Mouse (Mus musculus) lung, embryonic 14.5 days (tissue): ENCODE measurements at regions not wholly inside any gene's neighbourhood (a gene's known extent, or its start where the extent isn't known, plus 50 kb on each side); places are given as distances from the start of the nearest gene placed in this dataset.
A peak's percentile ranks its signal among the peaks of the same experiment; 100 is the strongest.

Source experiments
- ATAC-seq: fragments of 200-750 bp; cut with Nextera tagmentation; 2 replicates; pipeline ENCODE4 v1.8.0; 2017; ENCODE audit warnings: mild to moderate bottlenecking, moderate TSS enrichment, moderate library complexity; ENCODE audit not compliant: insufficient read depth
- DNase-seq: peaks from one replicate; pipeline ENCODE4 v3.0.0-alpha.2; 2015
- H3K27ac ChIP-seq: fragments of 300-500 bp; sonication (generic); 2 replicates; pipeline ENCODE4 v1.5.1; 2014; ENCODE audit warnings: low read depth, mild to moderate bottlenecking, moderate library complexity
- H3K27me3 ChIP-seq: fragments of 300-500 bp; sonication (generic); 2 replicates; pipeline ENCODE4 v1.6.1; 2014; ENCODE audit warnings: low read length, control low read depth; ENCODE audit not compliant: insufficient read depth
- H3K36me3 ChIP-seq: fragments of 300-500 bp; sonication (generic); 2 replicates; pipeline ENCODE4 v1.6.1; 2014; ENCODE audit warnings: control low read depth; ENCODE audit not compliant: insufficient read depth
- H3K4me1 ChIP-seq: fragments of 300-500 bp; sonication (generic); 2 replicates; pipeline ENCODE4 v1.6.1; 2014; ENCODE audit warnings: antibody characterized with exemption, control low read depth; ENCODE audit not compliant: insufficient read depth
- H3K4me2 ChIP-seq: fragments of 300-500 bp; sonication (generic); 2 replicates; pipeline ENCODE4 v1.6.1; 2014; ENCODE audit warnings: mild to moderate bottlenecking
- H3K4me3 ChIP-seq: fragments of 300-500 bp; sonication (generic); 2 replicates; pipeline ENCODE4 v1.5.1; 2014; ENCODE audit warnings: low read depth, low read length
- H3K9ac ChIP-seq: fragments of 300-500 bp; sonication (generic); 2 replicates; pipeline ENCODE4 v1.6.1; 2014
- H3K9me3 ChIP-seq: fragments of 300-500 bp; sonication (generic); 2 replicates; pipeline ENCODE4 v1.6.1; 2016; ENCODE audit warnings: low read depth, low read length, control low read depth
- CTCF ChIP-seq: IDR thresholded peaks from 2 replicates; pipeline ENCODE4 v1.5.1; 2016; ENCODE audit warnings: antibody characterized with exemption, low read depth
- WGBS: fragments of 180-500 bp; shearing (Covaris S2); extraction: QIAGEN DNeasy Blood & Tissue Kit; methylation state at CpG from one replicate; pipeline ENCODE4 v1.1.7; 2014; 5-methylcytosine and 5-hydroxymethylcytosine counted together

GRCm38 (mm10) chr13:52152221-52152620, 305.7 kb downstream of the Gadd45g start:
- 21% methylated on average over 4 of the region's 4 CpGs for WGBS

DNA sequence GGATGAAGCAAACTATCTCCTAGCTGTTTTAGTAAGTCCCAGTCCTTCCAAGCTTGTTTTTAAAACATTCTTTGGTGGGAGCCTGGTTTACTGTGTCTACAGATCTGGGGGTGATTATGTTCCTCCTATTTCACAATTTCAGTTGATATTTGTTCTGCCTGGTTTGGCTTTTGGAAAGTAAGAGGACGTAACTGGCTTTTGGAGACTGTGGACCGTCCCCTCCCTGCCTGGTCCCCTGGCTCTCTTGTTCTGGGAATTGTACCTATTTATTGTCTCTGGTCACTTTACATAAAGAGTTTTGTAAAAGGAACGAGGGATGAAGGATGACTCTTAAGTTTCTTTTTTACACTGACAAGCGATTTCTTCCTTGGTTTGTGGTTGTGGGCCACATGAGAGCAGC, 306.6 kb downstream of the Gadd45g start:
- Histone ChIP-seq H3K4me1 (peaks cover 25% of the 10 kb centered on the region), H3K4me3 (no peak overlapping the region), H3K27me3 (no peaks in the 10 kb centered on the region), H3K9ac (no peak overlapping the region), H3K27ac (peak overlapping the region; percentile 81), H3K4me2 (no peak overlapping the region), H3K36me3 (no peaks in the 10 kb centered on the region), H3K9me3 (no peaks in the 10 kb centered on the region)
- TF ChIP-seq CTCF = no peak
- WGBS = 71% methylated on average over 4 of the region's 4 CpGs
- DNase-seq = no peak
- ATAC-seq = no peak

More at GRCm38 (mm10) chr13:52152221-52152620, 305.7 kb downstream of the Gadd45g start:
- Histone ChIP-seq H3K4me1 (peaks cover 25% of the 10 kb centered on the region), H3K27ac (peak overlapping the region; percentile 81), H3K4me3 (no peak overlapping the region), H3K27me3 (no peaks in the 10 kb centered on the region), H3K9ac (no peak overlapping the region), H3K36me3 (no peaks in the 10 kb centered on the region), H3K4me2 (peak overlapping the region; percentile 21; the same call in 1 of the 2 replicates), H3K9me3 (no peaks in the 10 kb centered on the region)
- TF ChIP-seq CTCF = no peak
- no peak; the same call in 1 of the 2 replicates for ATAC-seq
- DNase-seq = no peak

DNA sequence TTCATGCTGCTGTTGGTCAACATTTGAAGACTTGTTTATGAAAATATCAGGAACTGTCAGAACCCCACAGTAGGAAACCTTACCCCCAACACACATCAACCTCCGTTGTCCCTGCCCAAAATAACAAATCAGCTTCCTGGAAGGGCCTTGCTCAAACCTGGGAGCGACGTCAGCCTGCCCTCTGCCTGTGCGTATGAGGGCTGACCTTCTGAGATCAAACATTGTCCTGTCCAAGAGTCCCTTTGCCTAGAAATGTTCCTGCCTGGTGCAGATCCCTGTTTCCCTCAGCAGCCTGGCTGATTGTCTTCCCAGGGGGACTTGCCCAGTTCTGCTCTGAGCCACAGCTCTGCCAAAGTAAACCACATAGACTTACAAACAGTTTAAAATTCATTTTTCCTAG, 307.1 kb downstream of the Gadd45g start:
- Histone ChIP-seq H3K9ac (no peak overlapping the region), H3K27ac (no peak overlapping the region), H3K4me2 (no peak overlapping the region), H3K27me3 (no peaks in the 10 kb centered on the region), H3K4me1 (peaks cover 25% of the 10 kb centered on the region), H3K4me3 (no peak overlapping the region), H3K36me3 (no peaks in the 10 kb centered on the region), H3K9me3 (no peaks in the 10 kb centered on the region)
- ATAC-seq (no peak), DNase-seq (peak; percentile 9)
- no peak for TF ChIP-seq CTCF
- 37% methylated on average over 4 of the region's 4 CpGs for WGBS

- Histone ChIP-seq H3K9ac (no peak overlapping the region), H3K9me3 (no peaks in the 10 kb centered on the region), H3K4me2 (peak overlapping the region; percentile 26; the same call in 1 of the 2 replicates), H3K36me3 (no peaks in the 10 kb centered on the region), H3K27ac (no peak overlapping the region), H3K4me3 (no peak overlapping the region), H3K27me3 (no peaks in the 10 kb centered on the region), H3K4me1 (peaks cover 25% of the 10 kb centered on the region)
- 0 out of 2 replicates have a peak, but pooled peaks have one; percentile 12 for ATAC-seq
- no peak for TF ChIP-seq CTCF
- 47% methylated on average over 5 of the region's 5 CpGs for WGBS
- peak; percentile 28 for DNase-seq
These were observed 307.8 kb downstream of the Gadd45g start for GRCm38 (mm10) chr13:52154111-52154843.

DNA sequence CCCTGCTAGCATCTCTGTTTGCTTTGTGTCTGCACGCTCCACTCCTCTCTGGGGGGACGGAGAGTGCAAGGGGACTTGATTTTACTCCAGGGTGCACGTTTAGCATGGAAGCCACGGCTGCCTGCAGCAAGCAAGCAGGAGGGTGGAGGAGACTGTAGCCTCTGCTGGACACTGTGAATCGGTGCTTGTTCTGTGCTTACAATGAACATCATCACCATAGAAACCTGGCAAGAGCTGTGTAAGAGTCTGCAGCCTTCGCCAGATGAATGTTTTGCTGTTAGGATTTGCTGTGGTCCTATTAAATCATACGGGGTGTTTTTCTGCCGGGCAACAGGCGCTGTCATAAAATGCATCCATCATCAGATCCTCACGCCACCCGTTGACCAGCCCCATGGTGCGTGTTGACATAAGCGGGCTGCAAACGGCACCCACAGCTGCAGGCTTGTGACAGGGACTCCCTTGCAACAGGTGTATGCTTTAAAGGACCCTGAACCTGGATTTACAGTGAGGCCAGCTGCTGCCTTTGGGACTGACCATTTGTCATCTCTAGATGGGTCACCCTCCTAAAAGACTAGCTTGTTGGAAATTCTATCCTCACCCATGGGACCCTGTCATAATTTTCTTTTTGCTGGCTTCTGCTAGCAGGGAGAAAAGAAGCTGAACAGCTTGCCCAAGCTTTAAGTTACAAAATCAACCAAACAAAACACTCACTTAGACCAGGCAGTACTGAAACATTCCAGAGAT, 308.5 kb downstream of the Gadd45g start:
- no peaks in the 10 kb centered on the region for H3K36me3 ChIP-seq
- DNase-seq (peak; percentile 81), ATAC-seq (peak; percentile 82)
- H3K27me3 ChIP-seq = no peaks in the 10 kb centered on the region
- TF ChIP-seq CTCF = peak; percentile 38
- peaks cover 25% of the 10 kb centered on the region for H3K4me1 ChIP-seq
- 18% methylated on average over 14 of the region's 14 CpGs for WGBS
- no peak overlapping the region for H3K9ac ChIP-seq
- H3K9me3 ChIP-seq = no peaks in the 10 kb centered on the region
- no peak overlapping the region for H3K27ac ChIP-seq
- H3K4me3 ChIP-seq = no peak overlapping the region
- H3K4me2 ChIP-seq = peak overlapping the region; percentile 26; the same call in 1 of the 2 replicates

DNA sequence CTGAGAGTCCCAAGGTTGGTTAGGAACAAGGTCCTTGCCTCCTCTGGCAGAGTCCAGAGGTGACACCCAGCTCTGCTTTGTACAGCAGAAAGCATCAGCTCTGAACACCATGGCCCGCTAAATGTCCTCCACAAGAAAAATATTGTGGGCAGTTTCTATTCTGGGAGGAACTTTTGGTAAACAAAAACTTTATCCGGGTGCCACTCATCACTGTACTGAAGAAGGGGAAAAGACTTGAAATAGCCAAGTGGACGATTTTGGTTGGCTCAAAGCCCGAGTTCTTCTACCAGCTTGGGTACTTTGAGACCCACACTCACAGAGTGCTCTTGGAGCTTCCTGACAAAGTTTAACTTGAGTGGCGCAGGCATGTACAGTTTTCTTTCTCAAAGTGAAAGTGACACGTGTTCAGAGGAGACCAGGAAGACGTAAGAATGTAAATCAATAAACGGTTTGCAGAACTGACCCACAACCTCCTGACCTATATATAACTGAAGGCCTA, 309.2 kb downstream of the Gadd45g start:
- peak overlapping the region; percentile 21; the same call in 1 of the 2 replicates for H3K4me2 ChIP-seq

DNA sequence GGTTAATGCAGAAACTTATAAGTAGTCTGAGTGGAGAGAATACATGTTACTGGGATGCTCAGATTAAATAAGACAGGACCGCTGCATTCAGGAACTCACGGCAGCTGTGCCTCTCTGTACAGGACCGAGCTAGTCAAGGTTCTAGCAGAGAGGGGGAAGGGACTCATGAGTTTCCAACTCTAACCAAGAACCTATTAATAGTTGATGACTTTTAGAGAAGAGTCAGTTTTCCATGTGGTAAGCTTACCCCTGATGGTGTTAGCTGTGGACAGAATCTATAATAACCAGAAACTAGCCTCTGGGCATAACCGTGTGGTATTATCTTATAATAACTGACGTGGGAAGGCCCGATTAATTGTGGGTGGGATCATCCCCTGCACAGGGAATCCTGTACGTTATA, 316.2 kb downstream of the Gadd45g start:
- Histone ChIP-seq H3K4me2 (no peak overlapping the region), H3K36me3 (no peaks in the 10 kb centered on the region), H3K4me1 (no peaks in the 10 kb centered on the region), H3K4me3 (no peak overlapping the region), H3K9me3 (no peaks in the 10 kb centered on the region), H3K27me3 (no peaks in the 10 kb centered on the region), H3K9ac (no peak overlapping the region), H3K27ac (no peak overlapping the region)
- no peak for ATAC-seq
- DNase-seq = no peak
- 87% methylated on average over 7 of the region's 7 CpGs for WGBS
- TF ChIP-seq CTCF = no peak

More for the DNA sequence above, 309.2 kb downstream of the Gadd45g start:
- Histone ChIP-seq H3K9me3 (no peaks in the 10 kb centered on the region), H3K4me1 (peaks cover 25% of the 10 kb centered on the region), H3K36me3 (no peaks in the 10 kb centered on the region), H3K9ac (no peak overlapping the region), H3K27ac (0 out of 2 replicates have a peak overlapping the region, but pooled peaks have one; percentile 25), H3K27me3 (no peaks in the 10 kb centered on the region), H3K4me3 (no peak overlapping the region)
- DNase-seq (peak; percentile 58), ATAC-seq (no peak)
- TF ChIP-seq CTCF = no peak
- 24% methylated on average over 8 of the region's 8 CpGs for WGBS
